Mouse (Mus musculus) embryo, embryonic 9.5 days (tissue): ENCODE data around the gene Gm45521.
"Not testable (repeated sequence)": the region's sequence is repeated elsewhere in the genome, so short reads cannot be mapped to it uniquely, and the experiment has no call there.

ENCODE experiments used
- DNase-seq: peaks from one replicate; pipeline ENCODE4 v3.0.0-alpha.2; 2017; ENCODE audit errors: extremely low spot score

Gene Gm45521

GRCm38 (mm10) chr14:7999435-7999834, 42.3 kb downstream of the Gm45521 start:
- no peak for DNase-seq

- no peak for DNase-seq
These were observed 43.2 kb downstream of the Gm45521 start for GRCm38 (mm10) chr14:8000247-8000646.

GRCm38 (mm10) chr14:8000831-8001685, 44.0 kb downstream of the Gm45521 start:
- no peak for DNase-seq

GRCm38 (mm10) chr14:8002432-8003092, 45.5 kb downstream of the Gm45521 start, which contains the start of gene Abhd6:
Abhd6 (plus strand) TSS chr14:8002902.
- peak; percentile 88 for DNase-seq

- no peak for DNase-seq
These were observed 46.1 kb downstream of the Gm45521 start for GRCm38 (mm10) chr14:8003093-8003670.

- no peak for DNase-seq
These were observed 46.9 kb downstream of the Gm45521 start for GRCm38 (mm10) chr14:8003727-8004670.

GRCm38 (mm10) chr14:8006061-8006460, 49.0 kb downstream of the Gm45521 start:
- not testable (repeated sequence) for DNase-seq

- DNase-seq, result no peak
These were observed 50.0 kb downstream of the Gm45521 start for GRCm38 (mm10) chr14:8007084-8007483.

- DNase-seq, result no peak
These were observed 50.4 kb downstream of the Gm45521 start for GRCm38 (mm10) chr14:8007486-8007885.

- DNase-seq, result no peak
These were observed 50.8 kb downstream of the Gm45521 start for GRCm38 (mm10) chr14:8007923-8008322.
